Mouse (Mus musculus) E14TG2a.4 (cell line): ENCODE data around the gene Clcnka.

Experiments used
- CTCF ChIP-seq: conservative IDR thresholded peaks from 2 replicates; pipeline ENCODE4 v1.5.1; 2014; ENCODE audit warnings: low read length
- NANOG ChIP-seq: IDR thresholded peaks from 2 replicates; pipeline ENCODE4 v1.6.1; 2014; ENCODE audit warnings: borderline replicate concordance, low read length, mixed read lengths

DNA sequence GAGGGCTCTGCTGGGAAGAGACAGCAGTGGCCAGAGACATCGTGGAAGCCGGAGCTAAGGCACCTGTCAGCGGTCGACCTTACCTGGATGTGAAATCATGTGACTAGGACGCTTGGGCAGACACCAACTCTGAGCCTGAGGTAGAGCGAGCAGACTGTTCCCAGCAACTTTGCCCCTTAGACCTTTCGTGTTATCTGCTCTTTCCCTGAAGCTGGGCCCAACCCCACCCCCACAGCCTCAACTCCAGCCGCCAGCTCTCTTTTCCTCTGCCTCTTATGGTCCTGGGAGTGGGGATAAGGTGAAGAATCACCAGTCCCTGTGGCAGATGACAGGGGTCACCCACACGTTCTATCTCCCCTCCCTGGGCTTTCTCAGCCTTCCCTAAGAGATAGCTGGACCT, 22.4 kb upstream of the Clcnka start:
- TF ChIP-seq CTCF, result no peak
- no peak for TF ChIP-seq NANOG
